Mouse (Mus musculus): ENCODE measurements at regions not wholly inside any gene's neighbourhood (a gene's known extent, or its start where the extent isn't known, plus 50 kb on each side); places are given as distances from the start of the nearest gene placed in this dataset.

- WGBS (ENCODE audit: insufficient replicate concordance), result 54% methylated on average over 1 of the region's 1 CpGs
- no peak overlapping the region for H3K9ac ChIP-seq (ENCODE audit: low read depth, low read length)
- ATAC-seq (ENCODE audit: low read depth), result no peak
- no peaks in the 10 kb centered on the region for H3K27me3 ChIP-seq (ENCODE audit: control insufficient read depth, insufficient read depth, low read depth, low read length)
- no peaks in the 10 kb centered on the region for H3K4me1 ChIP-seq (ENCODE audit: control insufficient read depth, low read depth, low read length)
- no peaks in the 10 kb centered on the region for H3K9me3 ChIP-seq (replicated peaks; ENCODE audit: control insufficient read depth, low read length)
- no peak overlapping the region for H3K4me3 ChIP-seq (ENCODE audit: low read depth, low read length)
- H3K27ac ChIP-seq (ENCODE audit: low read length), result no peak overlapping the region
- H3K4me2 ChIP-seq (ENCODE audit: low read depth, low read length), result no peak overlapping the region
- no peaks in the 10 kb centered on the region for H3K36me3 ChIP-seq (ENCODE audit: control insufficient read depth, insufficient read depth)
Observed at GRCm38 (mm10) chr8:36348067-36348466, 582.5 kb downstream of the Gm19410 start.

GRCm38 (mm10) chr8:36354926-36355325, 589.3 kb downstream of the Gm19410 start:
- no peak overlapping the region for H3K4me3 ChIP-seq (ENCODE audit: low read depth, low read length)
- no peak overlapping the region for H3K27ac ChIP-seq (ENCODE audit: low read length)
- 25% methylated on average over 3 of the region's 3 CpGs for WGBS (ENCODE audit: insufficient replicate concordance)
- ATAC-seq (ENCODE audit: low read depth), result no peak
- H3K4me2 ChIP-seq (ENCODE audit: low read depth, low read length), result no peak overlapping the region
- no peaks in the 10 kb centered on the region for H3K36me3 ChIP-seq (ENCODE audit: control insufficient read depth, insufficient read depth)
- no peak overlapping the region for H3K9ac ChIP-seq (ENCODE audit: low read depth, low read length)
- H3K4me1 ChIP-seq (ENCODE audit: control insufficient read depth, low read depth, low read length), result no peaks in the 10 kb centered on the region
- no peaks in the 10 kb centered on the region for H3K9me3 ChIP-seq (replicated peaks; ENCODE audit: control insufficient read depth, low read length)
- no peaks in the 10 kb centered on the region for H3K27me3 ChIP-seq (ENCODE audit: control insufficient read depth, insufficient read depth, low read depth, low read length)

- Histone ChIP-seq H3K9ac (ENCODE audit: low read depth, low read length) (no peak overlapping the region), H3K27ac (ENCODE audit: low read length) (no peak overlapping the region), H3K9me3 (replicated peaks; ENCODE audit: control insufficient read depth, low read length) (no peaks in the 10 kb centered on the region), H3K36me3 (ENCODE audit: control insufficient read depth, insufficient read depth) (no peaks in the 10 kb centered on the region), H3K27me3 (ENCODE audit: control insufficient read depth, insufficient read depth, low read depth, low read length) (no peaks in the 10 kb centered on the region), H3K4me2 (ENCODE audit: low read depth, low read length) (no peak overlapping the region), H3K4me1 (ENCODE audit: control insufficient read depth, low read depth, low read length) (no peaks in the 10 kb centered on the region), H3K4me3 (ENCODE audit: low read depth, low read length) (no peak overlapping the region)
- WGBS (ENCODE audit: insufficient replicate concordance), result 48% methylated on average over 2 of the region's 2 CpGs
- no peak for ATAC-seq (ENCODE audit: low read depth)
Observed at GRCm38 (mm10) chr8:36358998-36359397, 593.4 kb downstream of the Gm19410 start.

GRCm38 (mm10) chr8:36361255-36361654, 595.7 kb downstream of the Gm19410 start:
- H3K27me3 ChIP-seq (ENCODE audit: control insufficient read depth, insufficient read depth, low read depth, low read length), result no peaks in the 10 kb centered on the region
- WGBS (ENCODE audit: insufficient replicate concordance), result 5% methylated on average over 2 of the region's 2 CpGs
- H3K36me3 ChIP-seq (ENCODE audit: control insufficient read depth, insufficient read depth), result no peaks in the 10 kb centered on the region
- H3K4me2 ChIP-seq (ENCODE audit: low read depth, low read length), result no peak overlapping the region
- no peak for ATAC-seq (ENCODE audit: low read depth)
- H3K9me3 ChIP-seq (replicated peaks; ENCODE audit: control insufficient read depth, low read length), result no peaks in the 10 kb centered on the region
- no peak overlapping the region for H3K27ac ChIP-seq (ENCODE audit: low read length)
- H3K4me1 ChIP-seq (ENCODE audit: control insufficient read depth, low read depth, low read length), result no peaks in the 10 kb centered on the region
- no peak overlapping the region for H3K4me3 ChIP-seq (ENCODE audit: low read depth, low read length)
- no peak overlapping the region for H3K9ac ChIP-seq (ENCODE audit: low read depth, low read length)

DNA sequence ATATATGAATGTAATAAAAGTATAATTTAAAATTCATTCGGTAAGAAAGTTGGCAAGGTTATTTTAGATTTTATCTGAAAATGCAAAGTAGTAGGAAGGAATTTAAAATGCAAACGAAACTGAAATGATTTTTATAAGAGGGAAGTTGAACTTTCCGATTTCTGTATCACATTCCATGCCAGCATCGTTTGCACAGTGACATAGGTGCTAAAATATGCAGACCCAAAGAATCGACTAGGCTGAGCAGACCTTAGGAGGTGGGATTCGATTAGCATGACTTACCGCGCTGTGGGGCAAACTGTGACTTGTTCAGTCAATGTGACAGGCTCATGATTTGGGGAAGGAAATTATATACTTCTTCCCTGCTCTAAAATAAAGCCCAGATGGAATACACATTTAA, 596.2 kb downstream of the Gm19410 start:
- Histone ChIP-seq H3K4me3 (ENCODE audit: low read depth, low read length) (no peak overlapping the region), H3K4me1 (ENCODE audit: control insufficient read depth, low read depth, low read length) (no peaks in the 10 kb centered on the region), H3K9me3 (replicated peaks; ENCODE audit: control insufficient read depth, low read length) (no peaks in the 10 kb centered on the region), H3K36me3 (ENCODE audit: control insufficient read depth, insufficient read depth) (no peaks in the 10 kb centered on the region), H3K27me3 (ENCODE audit: control insufficient read depth, insufficient read depth, low read depth, low read length) (no peaks in the 10 kb centered on the region), H3K27ac (ENCODE audit: low read length) (no peak overlapping the region), H3K4me2 (ENCODE audit: low read depth, low read length) (no peak overlapping the region), H3K9ac (ENCODE audit: low read depth, low read length) (no peak overlapping the region)
- ATAC-seq (ENCODE audit: low read depth), result no peak
- 40% methylated on average over 8 of the region's 8 CpGs for WGBS (ENCODE audit: insufficient replicate concordance)

DNA sequence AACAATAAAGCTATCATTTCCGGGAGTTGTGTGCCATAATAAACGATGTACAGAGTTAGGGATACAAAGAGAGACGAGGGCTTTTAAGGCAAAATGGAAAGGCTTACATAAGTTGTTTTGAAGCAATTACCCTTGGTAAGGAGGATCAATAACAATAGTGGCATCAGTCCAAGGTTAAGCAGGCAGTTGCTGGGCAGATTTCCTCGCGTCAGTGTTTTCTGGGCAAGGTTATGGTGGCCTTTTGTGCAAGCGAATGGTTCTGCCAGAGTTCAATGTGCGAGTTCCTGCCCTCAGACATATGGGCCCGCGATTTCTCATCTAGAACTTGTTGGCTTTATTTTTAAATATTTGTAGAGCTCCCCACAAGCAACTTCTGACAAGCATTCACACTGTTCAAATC, 597.7 kb downstream of the Gm19410 start:
- Histone ChIP-seq H3K36me3 (ENCODE audit: control insufficient read depth, insufficient read depth) (no peaks in the 10 kb centered on the region), H3K9ac (ENCODE audit: low read depth, low read length) (no peak overlapping the region), H3K4me3 (ENCODE audit: low read depth, low read length) (no peak overlapping the region), H3K27me3 (ENCODE audit: control insufficient read depth, insufficient read depth, low read depth, low read length) (no peaks in the 10 kb centered on the region), H3K9me3 (replicated peaks; ENCODE audit: control insufficient read depth, low read length) (no peaks in the 10 kb centered on the region), H3K4me1 (ENCODE audit: control insufficient read depth, low read depth, low read length) (no peaks in the 10 kb centered on the region), H3K27ac (ENCODE audit: low read length) (no peak overlapping the region), H3K4me2 (ENCODE audit: low read depth, low read length) (no peak overlapping the region)
- 56% methylated on average over 9 of the region's 9 CpGs for WGBS (ENCODE audit: insufficient replicate concordance)
- no peak for ATAC-seq (ENCODE audit: low read depth)

- Histone ChIP-seq H3K27me3 (ENCODE audit: control insufficient read depth, insufficient read depth, low read depth, low read length) (no peaks in the 10 kb centered on the region), H3K9ac (ENCODE audit: low read depth, low read length) (no peak overlapping the region), H3K4me1 (ENCODE audit: control insufficient read depth, low read depth, low read length) (no peaks in the 10 kb centered on the region), H3K36me3 (ENCODE audit: control insufficient read depth, insufficient read depth) (no peaks in the 10 kb centered on the region), H3K27ac (ENCODE audit: low read length) (no peak overlapping the region), H3K4me3 (ENCODE audit: low read depth, low read length) (no peak overlapping the region), H3K4me2 (ENCODE audit: low read depth, low read length) (no peak overlapping the region), H3K9me3 (replicated peaks; ENCODE audit: control insufficient read depth, low read length) (no peaks in the 10 kb centered on the region)
- 55% methylated on average over 6 of the region's 6 CpGs for WGBS (ENCODE audit: insufficient replicate concordance)
- ATAC-seq (ENCODE audit: low read depth), result no peak
Observed at GRCm38 (mm10) chr8:36364567-36365231, 599.1 kb downstream of the Gm19410 start.

DNA sequence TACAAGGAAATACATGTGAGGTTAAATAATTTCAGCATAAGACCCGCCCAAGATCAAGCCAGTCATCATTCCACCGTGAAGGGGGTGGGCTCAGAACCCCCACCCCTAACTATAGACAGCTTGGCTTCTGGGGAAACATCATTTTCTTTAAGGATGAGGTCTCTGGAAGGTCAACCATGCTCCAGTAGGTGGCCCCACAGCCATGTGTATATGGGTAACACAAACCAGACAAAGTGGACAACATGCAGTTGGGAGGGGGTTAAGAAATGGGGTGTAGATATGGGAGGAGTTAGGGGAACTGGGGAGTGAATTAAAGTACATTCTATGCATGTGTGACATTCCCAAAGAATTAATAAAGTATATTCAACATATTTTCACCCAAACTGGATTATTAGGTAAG, 600.4 kb downstream of the Gm19410 start:
- Histone ChIP-seq H3K9ac (ENCODE audit: low read depth, low read length) (no peak overlapping the region), H3K4me2 (ENCODE audit: low read depth, low read length) (no peak overlapping the region), H3K9me3 (replicated peaks; ENCODE audit: control insufficient read depth, low read length) (no peaks in the 10 kb centered on the region), H3K36me3 (ENCODE audit: control insufficient read depth, insufficient read depth) (no peaks in the 10 kb centered on the region), H3K4me3 (ENCODE audit: low read depth, low read length) (no peak overlapping the region), H3K27me3 (ENCODE audit: control insufficient read depth, insufficient read depth, low read depth, low read length) (no peaks in the 10 kb centered on the region), H3K27ac (ENCODE audit: low read length) (no peak overlapping the region), H3K4me1 (ENCODE audit: control insufficient read depth, low read depth, low read length) (no peaks in the 10 kb centered on the region)
- no peak for ATAC-seq (ENCODE audit: low read depth)
- WGBS (ENCODE audit: insufficient replicate concordance), result 42% methylated on average over 2 of the region's 2 CpGs

GRCm38 (mm10) chr8:36376579-36377350, 611.2 kb downstream of the Gm19410 start:
- 53% methylated on average over 5 of the region's 5 CpGs for WGBS (ENCODE audit: insufficient replicate concordance)
- H3K9me3 ChIP-seq (replicated peaks; ENCODE audit: control insufficient read depth, low read length), result no peaks in the 10 kb centered on the region
- H3K36me3 ChIP-seq (ENCODE audit: control insufficient read depth, insufficient read depth), result no peaks in the 10 kb centered on the region
- H3K27ac ChIP-seq (ENCODE audit: low read length), result no peak overlapping the region
- no peak overlapping the region for H3K4me2 ChIP-seq (ENCODE audit: low read depth, low read length)
- ATAC-seq (ENCODE audit: low read depth), result no peak
- H3K4me1 ChIP-seq (ENCODE audit: control insufficient read depth, low read depth, low read length), result no peaks in the 10 kb centered on the region
- no peak overlapping the region for H3K4me3 ChIP-seq (ENCODE audit: low read depth, low read length)
- no peak overlapping the region for H3K9ac ChIP-seq (ENCODE audit: low read depth, low read length)
- H3K27me3 ChIP-seq (ENCODE audit: control insufficient read depth, insufficient read depth, low read depth, low read length), result no peaks in the 10 kb centered on the region
